In the genomic region with DNA sequence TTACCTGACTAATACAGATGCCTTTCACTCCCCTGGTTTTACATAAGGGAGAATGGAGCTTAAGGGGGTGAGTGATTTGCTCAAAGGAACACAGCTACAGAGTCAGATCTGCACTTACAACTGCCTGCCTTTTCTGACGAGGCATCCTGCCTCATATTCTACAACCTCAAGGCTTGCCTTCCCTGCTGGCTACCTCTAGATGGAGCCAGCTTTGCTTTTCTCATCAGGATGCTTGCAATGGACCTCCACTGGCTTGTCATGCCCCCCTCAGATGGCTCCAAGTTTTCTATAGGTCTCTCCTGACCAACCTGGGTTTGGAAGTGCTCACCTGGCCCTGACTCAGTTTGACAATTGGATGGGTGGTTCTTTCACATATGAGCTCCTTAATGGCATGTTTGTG, we compare ENCODE assay signal across 18 mouse cellular contexts.
DNase-seq lines count a peak whose midpoint lies in the region; ATAC-seq and TF ChIP-seq lines count a peak whose summit lies in the region.
"Had no signal": no experiment of that assay in that cellular context is flagged by ENCODE, and none has a peak within 500 bp of the region (broad histone marks: within the 10 kb centered on the region; RNA-seq: fewer than 3 reads in every experiment).

No protein-coding gene starts in this region.

- DNase-seq in gastrocnemius, adult 2 months = no peak
- DNase-seq in gastrocnemius, postnatal 14 days = no peak
- DNase-seq in kidney, postnatal 4 days = peak; percentile 7 to 8
- DNase-seq in midbrain, postnatal 0 days (ENCODE audit: low spot score) = no peak
- DNase-seq in thymus, postnatal 0 days (ENCODE audit: low spot score) = no peak
- DNase-seq: cerebellum, adult 11 months; heart, postnatal 4 days; right cerebral cortex, postnatal 4 days; thymus, postnatal 4 days had no signal

- no peak overlapping the region for H3K27ac ChIP-seq in gastrocnemius, adult 2 months
- no peak overlapping the region for H3K27ac ChIP-seq in kidney, embryonic 14.5 days (ENCODE audit: low read depth, low read length)
- no peak overlapping the region for H3K27ac ChIP-seq in midbrain, postnatal 0 days (ENCODE audit: low read depth, low read length)
- H3K27ac ChIP-seq in midbrain, embryonic 13.5 days = no peak overlapping the region
- H3K27ac ChIP-seq: forebrain, embryonic 13.5 days; limb, embryonic 12.5 days; liver, embryonic 14.5 days; neural tube, embryonic 15.5 days had no signal

- no peaks in the 10 kb centered on the region; the same call in 1 of the 2 replicates for H3K27me3 ChIP-seq in kidney, embryonic 14.5 days (ENCODE audit: control insufficient read depth, insufficient read depth, low read length)
- no peaks in the 10 kb centered on the region for H3K27me3 ChIP-seq in midbrain, postnatal 0 days (ENCODE audit: insufficient read depth, low read length)
- H3K27me3 ChIP-seq in midbrain, embryonic 13.5 days = no peaks in the 10 kb centered on the region
- H3K27me3 ChIP-seq: forebrain, embryonic 13.5 days; limb, embryonic 12.5 days; neural tube, embryonic 15.5 days had no signal

- H3K4me3 ChIP-seq in gastrocnemius, adult 2 months = no peak overlapping the region
- no peak overlapping the region for H3K4me3 ChIP-seq in kidney, embryonic 14.5 days (ENCODE audit: low read length)
- H3K4me3 ChIP-seq in midbrain, postnatal 0 days (ENCODE audit: low read depth, low read length) = no peak overlapping the region
- H3K4me3 ChIP-seq in midbrain, embryonic 13.5 days (replicated peaks) = no peak overlapping the region
- H3K4me3 ChIP-seq: forebrain, embryonic 13.5 days; limb, embryonic 12.5 days; myocyte; neural tube, embryonic 15.5 days had no signal

- no peaks in the 10 kb centered on the region for H3K9me3 ChIP-seq in kidney, embryonic 14.5 days (ENCODE audit: control insufficient read depth, low read length)
- H3K9me3 ChIP-seq in midbrain, postnatal 0 days (ENCODE audit: low read length) = no peaks in the 10 kb centered on the region
- no peaks in the 10 kb centered on the region for H3K9me3 ChIP-seq in midbrain, embryonic 13.5 days
- H3K9me3 ChIP-seq: forebrain, embryonic 13.5 days; limb, embryonic 12.5 days; neural tube, embryonic 15.5 days had no signal

- peak; percentile 18; the same call in 1 of the 2 replicates for TF ChIP-seq CTCF in gastrocnemius, adult 2 months (IDR thresholded peaks at IDR 0.05)
- TF ChIP-seq CTCF in midbrain, postnatal 0 days (IDR thresholded peaks at IDR 0.05) = peak; percentile 60

- no peaks in the 10 kb centered on the region for H3K36me3 ChIP-seq in kidney, embryonic 14.5 days (ENCODE audit: control insufficient read depth, insufficient read depth, low read length)
- no peaks in the 10 kb centered on the region for H3K36me3 ChIP-seq in midbrain, postnatal 0 days (ENCODE audit: insufficient read depth, low read length)
- no peaks in the 10 kb centered on the region for H3K36me3 ChIP-seq in midbrain, embryonic 13.5 days
- H3K36me3 ChIP-seq: G1E; limb, embryonic 12.5 days; neural tube, embryonic 15.5 days had no signal

- intact Hi-C loops in gastrocnemius, adult 2 months (cut with DNase I) = no loop called here
- intact Hi-C loops in gastrocnemius, postnatal 14 days (cut with DNase I; ENCODE audit: low total_unique reads) = no loop called here

- 16% methylated on average over 1 of the region's 1 CpGs for WGBS in kidney, embryonic 14.5 days
- 24% methylated on average over 1 of the region's 1 CpGs for WGBS in midbrain, postnatal 0 days
- WGBS in midbrain, embryonic 13.5 days = 12% methylated on average over 1 of the region's 1 CpGs

- ATAC-seq in kidney, embryonic 14.5 days (ENCODE audit: low FRiP score, low TSS enrichment) = no peak
- no peak for ATAC-seq in midbrain, postnatal 0 days (ENCODE audit: low FRiP score)
- ATAC-seq in midbrain, embryonic 13.5 days = no peak
- ATAC-seq: forebrain, embryonic 13.5 days had no signal

- no peak overlapping the region for H3K9ac ChIP-seq in kidney, embryonic 14.5 days (ENCODE audit: low read depth, low read length)
- no peak overlapping the region for H3K9ac ChIP-seq in midbrain, postnatal 0 days (replicated peaks; ENCODE audit: low read length, poor library complexity, severe bottlenecking)
- H3K9ac ChIP-seq in midbrain, embryonic 13.5 days (replicated peaks) = no peak overlapping the region
- H3K9ac ChIP-seq: forebrain, embryonic 13.5 days; limb, embryonic 12.5 days; liver, embryonic 14.5 days; neural tube, embryonic 15.5 days had no signal

- no peaks in the 10 kb centered on the region for H3K4me1 ChIP-seq in kidney, embryonic 14.5 days (ENCODE audit: control insufficient read depth, insufficient read depth, low read length)
- 0 out of 2 replicates have a peak, but pooled peaks cover 6% of the 10 kb centered on the region for H3K4me1 ChIP-seq in midbrain, postnatal 0 days (ENCODE audit: insufficient read depth, low read length)
- 0 out of 2 replicates have a peak, but pooled peaks cover 2% of the 10 kb centered on the region for H3K4me1 ChIP-seq in midbrain, embryonic 13.5 days (replicated peaks)
- H3K4me1 ChIP-seq: limb, embryonic 12.5 days; neural tube, embryonic 15.5 days had no signal

- no peak overlapping the region for H3K4me2 ChIP-seq in kidney, embryonic 14.5 days (replicated peaks; ENCODE audit: low read depth, low read length)
- H3K4me2 ChIP-seq in midbrain, postnatal 0 days (ENCODE audit: low read depth, low read length, poor library complexity, severe bottlenecking) = no peak overlapping the region
- no peak overlapping the region for H3K4me2 ChIP-seq in midbrain, embryonic 13.5 days (replicated peaks)
- H3K4me2 ChIP-seq: forebrain, embryonic 13.5 days; limb, embryonic 12.5 days; midbrain, embryonic 11.5 days; neural tube, embryonic 15.5 days had no signal

Comparison
In these comparisons a context has a peak if more than half of its experiments do, and no peak if none do; other contexts are left out.
1. DNase-seq: peak in kidney, postnatal 4 days (2 of 2); none in gastrocnemius, adult 2 months (single experiment), gastrocnemius, postnatal 14 days (single experiment), midbrain, postnatal 0 days (single experiment) and thymus, postnatal 0 days (single experiment).